Mouse (Mus musculus): ENCODE measurements around the gene Csf2rb. TPM values are rescaled to one million over a fixed set of nuclear protein-coding genes. Genes with fewer than 3 reads are reported as not detected.
"Not testable (repeated sequence)": the region's sequence is repeated elsewhere in the genome, so short reads cannot be mapped to it uniquely, and the experiment has no call there.

The Csf2rb gene
- total RNA-seq (2017): 18.1 and 33.5 TPM in 2 replicates

- peak; percentile 81 for ATAC-seq (replicated peaks; ENCODE audit: low read depth, poor library complexity, severe bottlenecking)
Measured at GRCm38 (mm10) chr15:78325671-78326339, at the start of gene Csf2rb. Gene Csf2rb (plus strand): TSS chr15:78325752.

GRCm38 (mm10) chr15:78278308-78278707 is 47.2 kb upstream of the Csf2rb start:
- peak; percentile 85 for ATAC-seq (replicated peaks; ENCODE audit: low read depth, poor library complexity, severe bottlenecking)

- no peak for ATAC-seq (replicated peaks; ENCODE audit: low read depth, poor library complexity, severe bottlenecking)
Measured at GRCm38 (mm10) chr15:78287941-78288340, 37.6 kb upstream of the Csf2rb start.

- ATAC-seq (replicated peaks; ENCODE audit: low read depth, poor library complexity, severe bottlenecking): not testable (repeated sequence)
Measured at GRCm38 (mm10) chr15:78289775-78290174, 35.8 kb upstream of the Csf2rb start.

- 0 out of 2 replicates have a peak, but pooled peaks have one; percentile 42 for ATAC-seq (replicated peaks; ENCODE audit: low read depth, poor library complexity, severe bottlenecking)
Measured at GRCm38 (mm10) chr15:78293228-78293627, 32.3 kb upstream of the Csf2rb start.

- ATAC-seq (replicated peaks; ENCODE audit: low read depth, poor library complexity, severe bottlenecking): no peak
Measured at GRCm38 (mm10) chr15:78293716-78294115, 31.8 kb upstream of the Csf2rb start.

- ATAC-seq (replicated peaks; ENCODE audit: low read depth, poor library complexity, severe bottlenecking): no peak
Measured at GRCm38 (mm10) chr15:78298558-78298957, 27.0 kb upstream of the Csf2rb start.

- ATAC-seq (replicated peaks; ENCODE audit: low read depth, poor library complexity, severe bottlenecking): peak; percentile 63
Measured at GRCm38 (mm10) chr15:78299641-78300040, 25.9 kb upstream of the Csf2rb start.

GRCm38 (mm10) chr15:78300773-78301172 is 24.8 kb upstream of the Csf2rb start:
- no peak for ATAC-seq (replicated peaks; ENCODE audit: low read depth, poor library complexity, severe bottlenecking)

GRCm38 (mm10) chr15:78302718-78303117 is 22.8 kb upstream of the Csf2rb start:
- no peak for ATAC-seq (replicated peaks; ENCODE audit: low read depth, poor library complexity, severe bottlenecking)

- no peak for ATAC-seq (replicated peaks; ENCODE audit: low read depth, poor library complexity, severe bottlenecking)
Measured at GRCm38 (mm10) chr15:78303665-78304233, 21.8 kb upstream of the Csf2rb start.

GRCm38 (mm10) chr15:78305341-78305933 is 20.1 kb upstream of the Csf2rb start, which contains the start of gene Csf2rb2:
Gene Csf2rb2 (minus strand): TSS chr15:78305721.
- peak; percentile 92 for ATAC-seq (replicated peaks; ENCODE audit: low read depth, poor library complexity, severe bottlenecking)

GRCm38 (mm10) chr15:78309865-78310264 is 15.7 kb upstream of the Csf2rb start:
- ATAC-seq (replicated peaks; ENCODE audit: low read depth, poor library complexity, severe bottlenecking): no peak

- no peak for ATAC-seq (replicated peaks; ENCODE audit: low read depth, poor library complexity, severe bottlenecking)
Measured at GRCm38 (mm10) chr15:78310971-78311370, 14.6 kb upstream of the Csf2rb start.

- ATAC-seq (replicated peaks; ENCODE audit: low read depth, poor library complexity, severe bottlenecking): peak; percentile 78
Measured at GRCm38 (mm10) chr15:78312421-78313233, 12.9 kb upstream of the Csf2rb start.

GRCm38 (mm10) chr15:78313659-78314058 is 11.9 kb upstream of the Csf2rb start:
- ATAC-seq (replicated peaks; ENCODE audit: low read depth, poor library complexity, severe bottlenecking): not testable (repeated sequence)

- peak; percentile 69 for ATAC-seq (replicated peaks; ENCODE audit: low read depth, poor library complexity, severe bottlenecking)
Measured at GRCm38 (mm10) chr15:78318338-78319171, 7.0 kb upstream of the Csf2rb start.

GRCm38 (mm10) chr15:78320825-78321496 is 4.6 kb upstream of the Csf2rb start:
- ATAC-seq (replicated peaks; ENCODE audit: low read depth, poor library complexity, severe bottlenecking): peak; percentile 77

GRCm38 (mm10) chr15:78323366-78323765 is 2.2 kb upstream of the Csf2rb start:
- no peak for ATAC-seq (replicated peaks; ENCODE audit: low read depth, poor library complexity, severe bottlenecking)

Data from common myeloid progenitor, adult 5-6 weeks (primary cell).